Mouse (Mus musculus) CD8-positive naive resting alpha-beta T cell, adult 2 months (primary cell): ENCODE results near the gene Nek7.
A peak's percentile ranks its signal among the peaks of the same experiment; 100 is the strongest.

Source experiments
- DNase-seq, 2 experiments: peaks; one replicate each; pipeline ENCODE4 v3.0.0; 2022; ENCODE audit warnings: low read depth in 2 of 2, low spot score in 2 of 2

Gene Nek7

GRCm38 (mm10) chr1:138619996-138620461, at the start of gene Nek7:
Gene Nek7 (minus strand): TSS chr1:138620141.
- DNase-seq = peak; percentile 7 to 40

GRCm38 (mm10) chr1:138662342-138662741, 42.4 kb upstream of the Nek7 start:
- DNase-seq = no peak

- DNase-seq = no peak
Measured at GRCm38 (mm10) chr1:138654212-138654611, 34.3 kb upstream of the Nek7 start.

GRCm38 (mm10) chr1:138644991-138645390, 25.1 kb upstream of the Nek7 start:
- no peak for DNase-seq

GRCm38 (mm10) chr1:138643306-138643830, 23.4 kb upstream of the Nek7 start:
- no peak for DNase-seq

GRCm38 (mm10) chr1:138640934-138641461, 21.1 kb upstream of the Nek7 start:
- no peak for DNase-seq

GRCm38 (mm10) chr1:138637850-138638249, 17.9 kb upstream of the Nek7 start:
- DNase-seq = no peak

GRCm38 (mm10) chr1:138634561-138634960, 14.6 kb upstream of the Nek7 start:
- DNase-seq = no peak

GRCm38 (mm10) chr1:138628919-138629318, 9.0 kb upstream of the Nek7 start:
- DNase-seq = no peak

- no peak for DNase-seq
Measured at GRCm38 (mm10) chr1:138628486-138628885, 8.5 kb upstream of the Nek7 start.

GRCm38 (mm10) chr1:138627804-138628203, 7.9 kb upstream of the Nek7 start:
- DNase-seq = no peak

- DNase-seq = no peak
Measured at GRCm38 (mm10) chr1:138626288-138626687, 6.3 kb upstream of the Nek7 start.

GRCm38 (mm10) chr1:138623870-138624269, 3.9 kb upstream of the Nek7 start:
- DNase-seq = no peak

- no peak for DNase-seq
Measured at GRCm38 (mm10) chr1:138622831-138623230, 2.9 kb upstream of the Nek7 start.

- no peak for DNase-seq
Measured at GRCm38 (mm10) chr1:138622431-138622830, 2.5 kb upstream of the Nek7 start.

GRCm38 (mm10) chr1:138619114-138619971, 598 bp downstream of the Nek7 start:
- peak; percentile 89 to 94 for DNase-seq

- peak; percentile 64 to 66 for DNase-seq
Measured at GRCm38 (mm10) chr1:138618012-138618354, 2.0 kb downstream of the Nek7 start.

- no peak for DNase-seq
Measured at GRCm38 (mm10) chr1:138617279-138618011, 2.5 kb downstream of the Nek7 start.

- DNase-seq = no peak
Measured at GRCm38 (mm10) chr1:138615388-138615787, 4.6 kb downstream of the Nek7 start.

GRCm38 (mm10) chr1:138614552-138615287, 5.2 kb downstream of the Nek7 start:
- no peak for DNase-seq

GRCm38 (mm10) chr1:138612177-138612576, 7.8 kb downstream of the Nek7 start:
- DNase-seq = no peak
